Mouse (Mus musculus): Measurements from ENCODE around the gene Pon3. TPM values are rescaled to one million over a fixed set of nuclear protein-coding genes. Genes with fewer than 3 reads are reported as not detected.

Gene Pon3
- 10 to 100 TPM; 20.6 to 29.0 TPM for total RNA-seq (2021)
- long read RNA-seq, experiment 1, partial matches to known transcripts, result 0 of 8 reads
- long read RNA-seq, experiment 1, other reads (novel, unspliced or antisense), result 3 of 8 reads
- long read RNA-seq, experiment 2, partial matches to known transcripts, result 0 of 4 reads
- long read RNA-seq, experiment 2, other reads (novel, unspliced or antisense), result 0 of 4 reads

DNA sequence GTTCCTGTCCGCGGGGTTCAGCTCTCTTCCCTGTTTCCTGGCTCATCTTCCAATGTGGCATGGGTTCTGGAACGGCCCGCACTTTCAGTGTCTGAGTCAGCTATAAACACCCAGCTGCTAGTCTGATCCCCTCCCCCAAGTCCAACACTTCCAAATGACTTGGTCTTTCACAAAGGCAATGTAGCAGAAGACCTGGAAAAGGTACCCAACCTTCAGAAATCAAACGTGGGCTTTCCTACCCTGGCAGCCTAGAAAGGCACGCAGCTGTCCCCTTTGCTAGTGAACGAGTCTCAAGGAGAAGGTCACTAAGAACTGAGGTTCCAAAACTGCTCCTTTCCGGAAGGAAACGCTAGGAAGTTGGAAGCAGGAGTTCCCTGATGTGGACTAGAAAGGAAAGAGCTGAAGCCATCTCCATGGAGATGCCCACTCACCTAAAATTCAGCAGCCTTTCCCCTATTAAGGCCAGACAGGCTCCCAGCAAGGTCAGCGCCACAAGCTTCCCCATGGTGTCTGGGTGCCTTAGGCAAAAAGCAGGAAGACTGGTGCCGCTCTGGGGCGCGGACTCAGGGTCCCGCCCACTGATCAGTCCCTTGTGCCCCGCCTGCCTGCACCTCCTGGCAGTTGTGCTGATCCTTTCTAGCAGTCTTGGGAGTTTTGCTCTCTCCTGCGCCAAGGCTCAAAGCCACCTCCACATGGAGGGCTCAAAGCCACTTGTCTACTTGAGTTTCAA is at the start of gene Pon3:
TSS of gene Pon3 (minus strand) at position 565 of the 730 bp plus-strand sequence.
- peak; percentile 75 to 84 for DNase-seq

GRCm38 (mm10) chr6:5304956-5305355 is 48.9 kb upstream of the Pon3 start:
- no peak for DNase-seq

DNA sequence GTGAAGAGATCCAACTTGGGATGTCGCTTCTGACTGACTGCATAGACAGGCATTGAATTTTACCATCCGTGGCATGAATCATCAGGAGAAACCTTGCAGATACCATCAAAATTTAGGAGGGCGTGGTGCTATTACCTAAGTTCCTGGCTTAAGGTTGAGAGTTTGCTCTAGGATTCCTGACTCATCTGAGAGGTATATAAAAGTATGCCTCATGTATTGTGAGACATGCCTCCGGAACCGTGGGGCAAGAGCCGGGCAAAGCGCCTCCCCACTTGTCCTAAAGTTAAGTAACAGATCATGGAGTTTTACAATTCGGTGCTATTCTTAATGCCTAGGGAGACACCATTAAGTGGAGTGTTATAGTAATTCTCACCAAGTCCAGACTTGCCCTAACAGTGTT is 44.5 kb upstream of the Pon3 start:
- no peak for DNase-seq

GRCm38 (mm10) chr6:5299561-5299960 is 43.5 kb upstream of the Pon3 start:
- no peak for DNase-seq

DNA sequence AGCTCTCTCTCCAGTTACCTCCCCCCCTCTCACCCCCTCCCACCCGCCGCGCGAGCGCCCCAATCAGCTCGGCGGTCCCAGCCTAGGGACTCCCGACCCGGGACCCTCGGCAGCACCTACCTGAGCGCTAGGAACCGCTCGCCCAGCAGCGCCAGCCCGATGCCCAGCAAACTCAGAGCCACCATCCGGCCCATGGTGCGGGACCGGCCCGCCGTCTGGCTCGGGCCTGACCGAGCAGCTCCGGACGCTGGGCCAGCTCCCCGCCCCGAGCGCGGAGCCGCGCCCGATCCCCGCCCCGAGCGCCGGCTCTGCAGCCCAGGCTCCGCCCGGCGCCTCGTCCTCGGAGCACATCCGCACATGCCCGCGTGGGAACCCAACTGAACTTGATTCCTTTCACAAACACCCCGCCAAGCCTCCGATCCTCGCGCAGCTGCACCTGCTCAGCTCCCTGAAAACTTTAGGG is 42.0 kb upstream of the Pon3 start, which contains the start of gene Pon2:
TSS of gene Pon2 (minus strand) at position 364 of the 463 bp plus-strand sequence.
- DNase-seq, result peak; percentile 87 to 92

- peak; percentile 81 to 82 for DNase-seq
These were observed 41.4 kb upstream of the Pon3 start for GRCm38 (mm10) chr6:5297321-5298091.

DNA sequence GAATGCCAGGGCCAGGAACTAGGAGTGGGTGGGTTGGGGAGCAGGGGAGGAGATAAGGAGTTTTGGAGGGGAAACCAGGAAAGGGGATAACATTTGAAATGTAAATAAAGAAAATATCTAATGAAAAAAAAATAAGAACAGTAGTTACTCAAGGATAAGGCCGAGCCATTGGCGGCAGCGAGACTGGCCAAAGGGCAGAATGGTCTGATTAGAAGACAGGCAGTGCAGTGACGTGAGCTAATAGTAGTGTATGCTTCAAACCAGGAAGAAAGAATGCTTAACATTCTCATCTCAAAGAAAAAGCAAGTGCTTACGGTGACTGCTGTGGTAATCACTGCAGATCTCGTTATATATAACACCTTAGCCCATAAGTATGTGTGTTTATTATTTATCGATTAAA is 40.0 kb upstream of the Pon3 start:
- no peak for DNase-seq

DNA sequence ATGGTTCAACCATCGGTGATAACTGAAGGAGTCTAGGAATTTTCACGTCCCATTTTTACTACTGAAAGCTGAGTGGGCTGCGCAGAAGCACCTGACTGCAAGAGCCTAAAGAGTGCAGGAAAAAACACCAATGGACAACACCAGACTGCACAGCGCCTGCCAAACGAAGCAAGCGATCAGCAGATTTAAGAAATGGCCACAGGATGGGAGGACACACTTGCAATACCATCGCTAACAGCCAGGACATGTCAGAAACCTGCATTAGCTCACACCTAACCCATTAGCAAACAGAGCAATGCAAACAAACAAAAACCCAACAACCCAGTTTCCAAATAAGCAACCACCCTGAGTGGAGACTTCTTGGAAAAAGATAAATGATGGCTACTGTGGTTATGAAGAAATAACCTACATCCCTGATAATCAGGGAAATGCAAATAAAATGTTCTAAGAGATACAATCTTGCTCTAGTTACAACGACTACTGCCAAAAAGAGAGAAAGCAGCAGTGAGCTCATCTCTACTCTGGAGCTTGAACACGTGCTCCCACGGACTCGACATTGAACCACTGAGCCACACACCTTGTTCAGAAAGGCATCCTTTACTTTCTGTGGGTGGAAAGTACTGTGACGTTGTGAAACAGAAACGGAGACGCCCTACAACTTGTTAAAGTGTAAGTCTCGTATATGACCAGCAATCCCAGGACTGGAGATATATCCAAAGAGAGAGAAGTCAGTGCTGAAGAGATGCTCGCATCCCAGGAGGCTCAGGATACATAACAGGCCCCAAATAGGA is 38.8 kb upstream of the Pon3 start:
- DNase-seq, result no peak

DNA sequence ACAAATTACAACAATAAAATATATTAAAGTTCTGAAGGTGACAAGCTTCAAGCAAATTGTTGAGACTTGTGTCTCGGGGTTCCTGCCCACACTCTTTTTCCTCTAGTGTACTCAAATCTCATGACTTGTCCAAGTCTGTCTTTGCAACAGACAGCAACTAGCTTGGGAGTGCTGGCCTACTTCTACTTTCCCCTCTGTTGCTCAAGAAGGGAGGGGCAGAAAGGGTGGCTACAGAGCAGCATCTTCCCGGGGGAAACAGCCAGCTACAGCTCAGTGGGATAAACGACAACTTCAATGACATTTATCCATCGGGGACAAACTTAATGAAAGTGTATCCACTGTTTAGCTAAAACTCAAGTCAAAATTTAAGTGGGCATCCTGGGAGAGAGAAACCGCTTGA is 36.8 kb upstream of the Pon3 start:
- DNase-seq, result peak; percentile 35 to 37

DNA sequence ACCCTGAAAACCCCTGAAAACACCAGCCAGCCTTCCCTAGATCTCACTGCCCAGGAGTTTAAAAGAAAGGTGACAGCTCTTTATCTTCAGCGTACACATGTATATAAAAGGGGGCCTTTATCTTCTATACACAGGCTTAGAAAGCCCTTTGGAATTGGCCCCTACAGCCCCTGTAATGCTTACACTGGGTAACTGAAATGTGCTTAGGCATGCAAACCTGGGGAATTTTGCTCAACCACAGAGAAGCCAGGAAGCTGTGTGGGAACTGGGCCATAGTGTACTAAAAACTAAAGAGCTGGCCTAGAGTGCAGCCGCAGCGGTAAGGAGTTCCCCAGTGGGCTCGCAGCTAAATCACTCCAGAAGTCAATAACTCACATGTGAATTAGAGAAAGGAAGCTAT is 35.4 kb upstream of the Pon3 start:
- peak; percentile 30 to 48 for DNase-seq

- DNase-seq, result no peak
These were observed 31.8 kb upstream of the Pon3 start for GRCm38 (mm10) chr6:5287919-5288318.

GRCm38 (mm10) chr6:5287392-5287791 is 31.3 kb upstream of the Pon3 start:
- no peak for DNase-seq

GRCm38 (mm10) chr6:5282418-5282817 is 26.3 kb upstream of the Pon3 start:
- no peak for DNase-seq

GRCm38 (mm10) chr6:5280576-5281305 is 24.7 kb upstream of the Pon3 start:
- no peak for DNase-seq

DNA sequence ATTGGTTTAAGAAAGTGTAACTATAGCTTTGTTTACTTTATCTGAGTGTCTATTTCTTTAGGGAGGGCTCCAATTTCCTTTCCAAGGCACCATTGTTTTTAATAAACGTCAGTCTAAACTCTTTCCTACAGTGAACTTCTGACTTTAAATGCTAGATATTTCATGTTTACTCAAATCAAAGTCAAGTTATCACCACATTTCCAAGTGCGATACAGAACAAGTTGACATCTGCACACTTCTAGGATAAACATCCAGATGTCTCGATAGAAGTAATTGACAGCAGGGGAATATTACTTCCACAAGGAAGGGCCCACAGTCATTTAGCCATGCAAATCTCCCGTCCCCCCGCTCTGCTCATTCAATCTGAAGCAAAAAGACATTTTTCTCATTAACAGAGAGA is 21.9 kb upstream of the Pon3 start:
- DNase-seq, result no peak

DNA sequence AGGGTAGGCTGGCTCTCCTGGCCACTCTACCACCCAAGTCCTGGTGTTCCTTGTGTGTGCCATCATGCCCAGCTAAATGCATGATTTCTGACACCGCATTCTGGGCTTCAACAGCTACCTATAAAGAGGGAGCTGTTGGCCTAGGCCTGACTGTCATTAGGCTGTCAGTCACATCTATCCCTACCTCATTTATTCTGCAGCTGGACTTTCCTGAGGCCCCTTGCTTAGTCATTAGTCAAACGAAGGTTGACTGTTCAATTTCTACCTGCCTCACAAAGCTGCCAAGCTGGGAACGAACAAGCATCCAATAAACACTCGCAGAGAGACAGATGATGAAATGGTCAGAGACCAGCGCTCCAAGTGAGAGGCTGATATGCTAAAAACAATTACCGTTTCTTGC is 13.6 kb upstream of the Pon3 start:
- no peak for DNase-seq

GRCm38 (mm10) chr6:5264793-5265192 is 8.7 kb upstream of the Pon3 start:
- DNase-seq, result no peak

DNA sequence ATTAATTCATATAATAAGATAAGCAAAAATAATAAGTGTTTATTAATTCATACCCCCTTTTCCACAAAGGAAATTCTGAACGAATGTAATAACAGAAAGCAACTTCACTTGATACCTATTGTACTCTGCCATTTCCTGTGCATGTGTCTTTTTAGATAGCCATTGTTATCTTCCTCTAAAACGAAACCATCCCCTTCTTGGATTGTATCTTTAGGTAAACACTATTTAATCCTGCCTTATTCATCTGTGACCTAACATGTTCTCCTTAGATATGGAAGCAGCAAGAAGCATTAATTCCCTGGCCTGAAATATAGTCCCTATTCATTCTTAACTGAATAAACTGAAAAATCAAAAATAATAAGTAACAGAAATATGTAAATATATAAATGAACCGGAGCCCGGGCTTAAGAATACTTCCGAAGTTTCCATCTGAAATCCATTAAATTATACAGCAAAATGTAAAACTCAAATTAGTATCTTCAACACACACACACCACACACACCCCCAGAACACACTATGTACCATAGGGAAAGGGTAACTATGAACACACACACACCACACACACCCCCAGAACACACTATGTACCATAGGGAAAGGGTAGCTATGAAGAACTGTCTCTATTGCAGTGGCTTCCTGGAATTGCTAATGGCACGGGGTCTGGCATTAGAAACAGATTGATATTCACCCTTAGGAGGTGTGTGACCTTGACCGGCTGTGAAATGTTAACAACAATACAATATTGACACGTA is 7.3 kb upstream of the Pon3 start:
- DNase-seq, result no peak

- no peak for DNase-seq
These were observed 6.5 kb upstream of the Pon3 start for GRCm38 (mm10) chr6:5262322-5263249.

DNA sequence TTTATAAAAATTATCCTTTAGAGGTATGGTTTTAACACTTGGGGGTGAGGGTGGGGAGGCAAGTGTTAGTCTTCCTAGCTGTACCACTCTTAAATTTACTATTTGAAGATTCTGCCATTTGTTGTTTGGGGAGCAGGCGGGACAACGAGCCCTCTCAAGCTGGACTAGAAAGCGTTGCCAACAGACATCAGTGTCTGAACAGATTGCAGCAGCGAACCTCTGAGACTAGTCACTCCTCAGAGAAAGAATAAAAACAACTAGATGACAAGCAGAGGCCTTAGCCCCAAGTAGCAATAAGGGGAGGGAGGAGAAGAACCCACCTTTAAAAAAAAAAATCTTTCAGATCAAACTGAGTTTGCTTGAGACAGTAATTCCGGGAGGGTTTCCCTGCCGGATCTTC is 795 bp downstream of the Pon3 start:
- peak; percentile 22 to 39 for DNase-seq
